Mouse (Mus musculus): ENCODE measurements around the gene Psmd8.
"Not testable (repeated sequence)": the region's sequence is repeated elsewhere in the genome, so short reads cannot be mapped to it uniquely, and the experiment has no call there.

The Psmd8 gene

GRCm38 (mm10) chr7:29170066-29170754, 10.3 kb downstream of the Psmd8 start, which contains the start of the genes Ggn and Spred3:
Gene Ggn (plus strand): TSS chr7:29170210.
Gene Spred3 (minus strand): TSS chr7:29170411.
- no peak for DNase-seq

- peak; percentile 38 for DNase-seq
Observed at GRCm38 (mm10) chr7:29169231-29170065, 11.1 kb downstream of the Psmd8 start.

GRCm38 (mm10) chr7:29168791-29169230, 11.7 kb downstream of the Psmd8 start:
- no peak for DNase-seq

GRCm38 (mm10) chr7:29168121-29168695, 12.3 kb downstream of the Psmd8 start:
- no peak for DNase-seq

- no peak for DNase-seq
Observed at GRCm38 (mm10) chr7:29167656-29168055, 12.8 kb downstream of the Psmd8 start.

- peak; percentile 58 for DNase-seq
Observed at GRCm38 (mm10) chr7:29162750-29163525, 17.6 kb downstream of the Psmd8 start.

GRCm38 (mm10) chr7:29162294-29162693, 18.2 kb downstream of the Psmd8 start:
- DNase-seq = no peak

GRCm38 (mm10) chr7:29158264-29158663, 22.2 kb downstream of the Psmd8 start:
- DNase-seq = no peak

- DNase-seq = peak; percentile 90
Observed at GRCm38 (mm10) chr7:29155838-29156782, 24.4 kb downstream of the Psmd8 start, which contains the start of gene Fam98c. Gene Fam98c (minus strand): TSS chr7:29156234.

GRCm38 (mm10) chr7:29155196-29155837, 25.2 kb downstream of the Psmd8 start:
- peak; percentile 90 for DNase-seq

- peak; percentile 53 for DNase-seq
Observed at GRCm38 (mm10) chr7:29154018-29154720, 26.3 kb downstream of the Psmd8 start.

GRCm38 (mm10) chr7:29151486-29151885, 29.0 kb downstream of the Psmd8 start:
- DNase-seq = peak; percentile 58

- no peak for DNase-seq
Observed at GRCm38 (mm10) chr7:29148771-29149170, 31.7 kb downstream of the Psmd8 start.

GRCm38 (mm10) chr7:29146625-29147367, 33.7 kb downstream of the Psmd8 start:
- DNase-seq = no peak

- DNase-seq = no peak
Observed at GRCm38 (mm10) chr7:29144006-29144405, 36.5 kb downstream of the Psmd8 start.

- DNase-seq = peak; percentile 74
Observed at GRCm38 (mm10) chr7:29141416-29141815, 39.1 kb downstream of the Psmd8 start.

GRCm38 (mm10) chr7:29139237-29139636, 41.3 kb downstream of the Psmd8 start:
- DNase-seq = not testable (repeated sequence)

GRCm38 (mm10) chr7:29137429-29137828, 43.1 kb downstream of the Psmd8 start:
- DNase-seq = no peak

GRCm38 (mm10) chr7:29134693-29135386, 45.7 kb downstream of the Psmd8 start, which contains the start of gene Rasgrp4:
Gene Rasgrp4 (plus strand): TSS chr7:29134851.
- peak; percentile 94 for DNase-seq

Measured in thymus, postnatal 14 days (tissue).